In the genomic region with DNA sequence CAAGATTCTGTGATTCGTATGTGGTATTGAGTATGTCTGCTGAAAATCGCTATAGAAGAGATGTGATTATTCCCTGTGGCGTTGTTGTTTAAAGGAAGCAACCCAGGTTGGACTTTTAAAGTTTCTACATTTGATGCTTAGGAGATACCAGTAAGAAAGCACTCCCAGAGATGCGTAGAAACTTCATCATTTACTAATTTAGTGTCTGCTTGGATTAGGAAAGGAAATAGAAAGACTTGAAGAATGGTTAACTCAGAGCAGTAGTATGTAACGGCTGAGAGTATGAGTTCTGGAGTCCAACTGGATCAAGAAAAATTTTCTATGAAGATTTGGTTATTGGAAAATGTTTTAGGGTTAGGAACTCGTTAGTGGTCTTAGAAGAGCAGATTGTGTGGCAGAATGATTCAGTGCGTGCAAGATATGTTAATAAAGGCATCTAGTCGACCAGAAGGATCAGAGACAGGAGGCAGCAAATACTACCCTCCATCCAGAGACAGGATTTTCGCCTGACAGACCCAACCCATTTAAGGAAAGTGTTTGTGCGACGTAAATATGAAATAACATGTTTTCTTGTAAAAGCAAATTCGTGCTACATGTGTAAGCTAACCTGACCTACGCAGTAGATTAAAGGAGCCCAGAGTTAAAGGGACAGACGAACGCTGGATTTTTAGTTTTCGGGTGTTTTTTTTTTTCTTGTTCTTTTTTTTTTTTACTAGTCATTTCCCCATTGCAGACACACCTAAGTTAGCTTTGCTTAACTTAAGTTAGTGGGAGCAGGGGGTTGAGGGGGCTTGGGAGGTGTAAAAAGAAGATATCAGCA, we compare ENCODE assay signal across 1 mouse cellular context.
TF ChIP-seq lines count a peak whose summit lies in the region.

No protein-coding gene starts in this region.

TF ChIP-seq in MEL, 35 proteins besides CTCF, POLR2A, EP300 and RAD21 (continued from another document):
- TF ChIP-seq ZNF384 (IDR thresholded peaks at IDR 0.05; ENCODE audit: low read depth, low read length) (peak; percentile 90), MAFK (IDR thresholded peaks at IDR 0.05; ENCODE audit: borderline replicate concordance, low read depth, low read length) (no peak), SIN3A (IDR thresholded peaks at IDR 0.05; ENCODE audit: low read length) (peak; percentile 74), POLR2AphosphoS5 (IDR thresholded peaks at IDR 0.05; ENCODE audit: borderline replicate concordance, low read depth, low read length) (no peak), CHD1 (IDR thresholded peaks at IDR 0.05; ENCODE audit: low read depth, low read length) (0 out of 2 replicates have a peak, but pooled peaks have one; percentile 52), MXI1 (IDR thresholded peaks at IDR 0.05; ENCODE audit: low read depth, low read length) (peak; percentile 41; the same call in 1 of the 2 replicates)
